Mouse (Mus musculus): Measurements from ENCODE around the gene Lmtk3. TPM values are rescaled to one million over a fixed set of nuclear protein-coding genes. Genes with fewer than 3 reads are reported as not detected.
A peak's percentile ranks its signal among the peaks of the same experiment; 100 is the strongest.

Gene Lmtk3
- polyA plus RNA-seq, 1 experiment, result 126 TPM

GRCm38 (mm10) chr7:45820913-45821312, 37.4 kb downstream of the Lmtk3 start:
- TF ChIP-seq POLR2A (IDR thresholded peaks at IDR 0.05; ENCODE audit: borderline replicate concordance, insufficient read depth, low read length), result no peak
- TF ChIP-seq CTCF (IDR thresholded peaks at IDR 0.05; ENCODE audit: borderline replicate concordance, insufficient read depth, low read depth, low read length), result no peak
- DNase-seq, result no peak
- Histone ChIP-seq H3K27me3 (ENCODE audit: control insufficient read depth, insufficient read depth, low read length) (no peaks in the 10 kb centered on the region), H3K4me3 (replicated peaks; ENCODE audit: insufficient read depth, low read depth, low read length) (no peak overlapping the region), H3K4me1 (ENCODE audit: control insufficient read depth, insufficient read depth, low read length) (no peaks in the 10 kb centered on the region), H3K27ac (ENCODE audit: insufficient read depth, low read length) (no peak overlapping the region)

- no peak within 1 kb of the TSS for H3K4me3 ChIP-seq (replicated peaks; ENCODE audit: insufficient read depth, low read depth, low read length)
- H3K4me1 ChIP-seq (ENCODE audit: control insufficient read depth, insufficient read depth, low read length), result no peaks in the 10 kb centered on the region
- H3K27me3 ChIP-seq (ENCODE audit: control insufficient read depth, insufficient read depth, low read length), result no peaks in the 10 kb centered on the region
- 56% methylated on average over 7 of the region's 7 CpGs for WGBS
- TF ChIP-seq POLR2A (IDR thresholded peaks at IDR 0.05; ENCODE audit: borderline replicate concordance, insufficient read depth, low read length) (no peak), CTCF (IDR thresholded peaks at IDR 0.05; ENCODE audit: borderline replicate concordance, insufficient read depth, low read depth, low read length) (no peak)
- H3K27ac ChIP-seq (ENCODE audit: insufficient read depth, low read length), result no peak within 1 kb of the TSS
- no peak for DNase-seq
Observed at GRCm38 (mm10) chr7:45824598-45824997, 41.1 kb downstream of the Lmtk3 start, which contains the start of gene Kcnj14. Kcnj14 (minus strand) TSS chr7:45824782.

GRCm38 (mm10) chr7:45826631-45827030, 43.1 kb downstream of the Lmtk3 start:
- Histone ChIP-seq H3K4me3 (replicated peaks; ENCODE audit: insufficient read depth, low read depth, low read length) (no peak overlapping the region), H3K4me1 (ENCODE audit: control insufficient read depth, insufficient read depth, low read length) (peaks cover 5% of the 10 kb centered on the region), H3K27me3 (ENCODE audit: control insufficient read depth, insufficient read depth, low read length) (no peaks in the 10 kb centered on the region), H3K27ac (ENCODE audit: insufficient read depth, low read length) (no peak overlapping the region)
- 38% methylated on average over 7 of the region's 7 CpGs for WGBS
- TF ChIP-seq CTCF (IDR thresholded peaks at IDR 0.05; ENCODE audit: borderline replicate concordance, insufficient read depth, low read depth, low read length), result no peak
- no peak for TF ChIP-seq POLR2A (IDR thresholded peaks at IDR 0.05; ENCODE audit: borderline replicate concordance, insufficient read depth, low read length)
- DNase-seq, result no peak

GRCm38 (mm10) chr7:45830427-45831127, 47.0 kb downstream of the Lmtk3 start, which contains the start of gene Grwd1:
Grwd1 (minus strand) TSS chr7:45830944.
- TF ChIP-seq CTCF (IDR thresholded peaks at IDR 0.05; ENCODE audit: borderline replicate concordance, insufficient read depth, low read depth, low read length) (no peak), POLR2A (IDR thresholded peaks at IDR 0.05; ENCODE audit: borderline replicate concordance, insufficient read depth, low read length) (peak; percentile 28; the same call in 1 of the 2 replicates)
- Histone ChIP-seq H3K4me1 (ENCODE audit: control insufficient read depth, insufficient read depth, low read length) (peaks cover 5% of the 10 kb centered on the region), H3K27me3 (ENCODE audit: control insufficient read depth, insufficient read depth, low read length) (peaks cover 8% of the 10 kb centered on the region; the same call in 1 of the 2 replicates), H3K27ac (ENCODE audit: insufficient read depth, low read length) (peak within 1 kb of the TSS; percentile 97), H3K4me3 (replicated peaks; ENCODE audit: insufficient read depth, low read depth, low read length) (peak within 1 kb of the TSS; percentile 97)
- WGBS, result under 1% methylated on average over 35 of the region's 35 CpGs
- DNase-seq, result peak; percentile 85 to 89

- 24% methylated on average over 5 of the region's 5 CpGs for WGBS
- no peak for DNase-seq
- Histone ChIP-seq H3K4me3 (replicated peaks; ENCODE audit: insufficient read depth, low read depth, low read length) (peak overlapping the region; percentile 97), H3K27ac (ENCODE audit: insufficient read depth, low read length) (no peak overlapping the region), H3K4me1 (ENCODE audit: control insufficient read depth, insufficient read depth, low read length) (peaks cover 5% of the 10 kb centered on the region), H3K27me3 (ENCODE audit: control insufficient read depth, insufficient read depth, low read length) (peaks cover 8% of the 10 kb centered on the region; the same call in 1 of the 2 replicates)
- no peak for TF ChIP-seq CTCF (IDR thresholded peaks at IDR 0.05; ENCODE audit: borderline replicate concordance, insufficient read depth, low read depth, low read length)
Observed at GRCm38 (mm10) chr7:45831128-45831525, 47.6 kb downstream of the Lmtk3 start.

GRCm38 (mm10) chr7:45832428-45832827, 48.9 kb downstream of the Lmtk3 start:
- DNase-seq, result no peak
- TF ChIP-seq CTCF (IDR thresholded peaks at IDR 0.05; ENCODE audit: borderline replicate concordance, insufficient read depth, low read depth, low read length) (no peak), POLR2A (IDR thresholded peaks at IDR 0.05; ENCODE audit: borderline replicate concordance, insufficient read depth, low read length) (no peak)
- H3K27ac ChIP-seq (ENCODE audit: insufficient read depth, low read length), result no peak overlapping the region
- H3K4me3 ChIP-seq (replicated peaks; ENCODE audit: insufficient read depth, low read depth, low read length), result no peak overlapping the region
- peaks cover 5% of the 10 kb centered on the region for H3K4me1 ChIP-seq (ENCODE audit: control insufficient read depth, insufficient read depth, low read length)
- WGBS, result 11% methylated on average over 30 of the region's 30 CpGs
- peaks cover 8% of the 10 kb centered on the region; the same call in 1 of the 2 replicates for H3K27me3 ChIP-seq (ENCODE audit: control insufficient read depth, insufficient read depth, low read length)

- Histone ChIP-seq H3K27ac (ENCODE audit: insufficient read depth, low read length) (no peak overlapping the region), H3K4me3 (replicated peaks; ENCODE audit: insufficient read depth, low read depth, low read length) (no peak overlapping the region), H3K27me3 (ENCODE audit: control insufficient read depth, insufficient read depth, low read length) (peaks cover 8% of the 10 kb centered on the region; the same call in 1 of the 2 replicates), H3K4me1 (ENCODE audit: control insufficient read depth, insufficient read depth, low read length) (peaks cover 5% of the 10 kb centered on the region)
- DNase-seq, result no peak
- WGBS, result 5% methylated on average over 86 of the region's 86 CpGs
- no peak for TF ChIP-seq POLR2A (IDR thresholded peaks at IDR 0.05; ENCODE audit: borderline replicate concordance, insufficient read depth, low read length)
- no peak for TF ChIP-seq CTCF (IDR thresholded peaks at IDR 0.05; ENCODE audit: borderline replicate concordance, insufficient read depth, low read depth, low read length)
Observed at GRCm38 (mm10) chr7:45833148-45833790, 49.7 kb downstream of the Lmtk3 start.

- Histone ChIP-seq H3K27ac (ENCODE audit: insufficient read depth, low read length) (no peak overlapping the region), H3K4me3 (replicated peaks; ENCODE audit: insufficient read depth, low read depth, low read length) (no peak overlapping the region)
- WGBS, result 5% methylated on average over 29 of the region's 31 CpGs
Observed at GRCm38 (mm10) chr7:45833924-45834323, 50.4 kb downstream of the Lmtk3 start.

More at GRCm38 (mm10) chr7:45833924-45834323, 50.4 kb downstream of the Lmtk3 start:
- TF ChIP-seq POLR2A (IDR thresholded peaks at IDR 0.05; ENCODE audit: borderline replicate concordance, insufficient read depth, low read length), result no peak
- TF ChIP-seq CTCF (IDR thresholded peaks at IDR 0.05; ENCODE audit: borderline replicate concordance, insufficient read depth, low read depth, low read length), result no peak
- peaks cover 8% of the 10 kb centered on the region; the same call in 1 of the 2 replicates for H3K27me3 ChIP-seq (ENCODE audit: control insufficient read depth, insufficient read depth, low read length)
- DNase-seq, result no peak
- peaks cover 5% of the 10 kb centered on the region for H3K4me1 ChIP-seq (ENCODE audit: control insufficient read depth, insufficient read depth, low read length)

All from cerebellum, adult 2 months (tissue).